Mouse (Mus musculus): ENCODE measurements around the gene Taar8a.
"Not testable (repeated sequence)": the region's sequence is repeated elsewhere in the genome, so short reads cannot be mapped to it uniquely, and the experiment has no call there.

The Taar8a gene

GRCm38 (mm10) chr10:24101812-24102211 is 25.5 kb downstream of the Taar8a start, which contains the start of gene Taar8c:
TSS of gene Taar8c (minus strand) at chr10:24101912.
- not testable (repeated sequence) for H3K27me3 ChIP-seq (ENCODE audit: control insufficient read depth, insufficient read depth, low read length, poor library complexity, severe bottlenecking); DNase-seq (ENCODE audit: low read depth, low spot score); H3K36me3 ChIP-seq (ENCODE audit: control insufficient read depth, insufficient read depth, low read length, poor library complexity, severe bottlenecking)

DNA sequence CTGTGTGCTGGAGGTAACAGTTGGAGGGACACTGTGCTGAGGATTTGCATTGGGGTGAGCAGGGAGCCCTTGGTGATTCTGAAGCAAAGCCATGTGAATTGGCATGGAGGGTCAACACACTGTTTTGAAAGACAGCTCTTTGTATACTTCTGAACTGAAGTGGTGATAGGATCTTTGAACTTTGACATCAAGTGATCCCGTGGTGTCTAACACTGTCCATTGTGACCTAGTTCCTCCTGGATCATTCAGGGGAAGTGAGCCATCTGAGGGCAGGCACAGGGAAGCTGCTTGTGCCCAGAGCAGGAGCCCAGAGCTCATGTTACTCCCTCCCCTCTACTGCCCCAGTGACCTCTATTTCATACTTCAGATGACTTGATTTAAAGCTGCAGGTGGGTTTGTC is 27.0 kb downstream of the Taar8a start:
- not testable (repeated sequence) for H3K36me3 ChIP-seq (ENCODE audit: control insufficient read depth, insufficient read depth, low read length, poor library complexity, severe bottlenecking); DNase-seq (ENCODE audit: low read depth, low spot score); H3K27me3 ChIP-seq (ENCODE audit: control insufficient read depth, insufficient read depth, low read length, poor library complexity, severe bottlenecking)

DNA sequence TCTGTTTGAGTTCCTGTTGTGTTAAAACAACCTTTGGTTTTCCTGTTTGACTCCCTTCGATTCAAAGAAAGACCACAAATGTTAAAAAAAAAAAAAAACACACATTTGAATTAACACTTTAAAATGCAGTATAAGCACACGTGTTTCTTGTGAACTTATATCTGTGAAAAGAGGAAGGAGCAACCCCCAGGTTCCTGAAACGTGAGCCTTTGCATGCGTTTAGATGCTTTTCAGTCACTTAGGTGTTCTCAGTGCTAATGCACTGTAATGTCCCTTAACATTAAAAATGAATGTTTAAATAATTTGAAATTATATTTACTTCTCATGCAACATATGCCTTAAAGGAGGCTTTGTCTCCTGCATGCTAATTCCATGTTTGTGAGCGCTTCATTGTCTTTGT is 31.4 kb downstream of the Taar8a start:
- no peak for DNase-seq (ENCODE audit: low read depth, low spot score)
- H3K27me3 ChIP-seq (ENCODE audit: control insufficient read depth, insufficient read depth, low read length, poor library complexity, severe bottlenecking), result no peaks in the 10 kb centered on the region
- no peaks in the 10 kb centered on the region for H3K36me3 ChIP-seq (ENCODE audit: control insufficient read depth, insufficient read depth, low read length, poor library complexity, severe bottlenecking)

DNA sequence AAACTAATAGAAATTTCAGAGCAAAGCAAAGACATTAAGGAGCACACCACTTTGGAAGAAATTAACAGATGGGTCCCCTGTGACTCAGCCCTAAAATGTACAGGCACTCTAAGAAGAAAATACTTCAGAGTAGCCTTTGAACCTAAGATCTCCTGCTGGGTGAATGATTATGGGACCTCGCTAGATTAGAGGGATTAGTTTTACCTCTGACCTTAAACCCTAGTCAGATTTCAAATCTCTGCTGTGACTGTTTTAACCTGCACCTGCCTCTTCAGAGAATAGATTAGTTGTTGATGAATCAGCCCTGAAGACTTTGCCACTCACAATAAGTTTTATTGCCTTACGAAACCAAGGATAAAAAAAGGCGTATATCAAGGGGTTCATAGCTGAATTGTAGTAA is 31.9 kb downstream of the Taar8a start:
- Histone ChIP-seq H3K27me3 (ENCODE audit: control insufficient read depth, insufficient read depth, low read length, poor library complexity, severe bottlenecking) (no peaks in the 10 kb centered on the region), H3K36me3 (ENCODE audit: control insufficient read depth, insufficient read depth, low read length, poor library complexity, severe bottlenecking) (no peaks in the 10 kb centered on the region)
- DNase-seq (ENCODE audit: low read depth, low spot score), result no peak

DNA sequence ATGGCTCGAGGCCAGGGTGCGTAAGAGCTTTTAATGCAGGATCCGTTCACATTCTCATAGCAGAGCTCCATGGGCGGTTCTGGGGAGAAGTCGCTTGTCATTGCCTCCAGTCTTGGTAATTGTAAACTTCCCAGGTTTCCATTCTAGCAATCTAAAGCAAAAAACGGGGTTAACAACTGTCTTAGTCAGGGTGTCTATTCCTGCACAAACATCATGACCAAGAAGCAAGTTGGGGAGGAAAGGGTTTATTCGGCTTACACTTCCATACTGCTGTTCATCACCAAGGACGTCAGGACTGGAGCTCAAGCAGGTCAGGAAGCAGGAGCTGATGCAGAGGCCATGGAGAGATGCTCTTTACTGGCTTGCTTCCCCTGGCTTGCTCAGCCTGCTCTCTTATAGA is 33.1 kb downstream of the Taar8a start, which contains the start of gene Taar9:
TSS of gene Taar9 (minus strand) at position 101 of the 400 bp plus-strand sequence.
- not testable (repeated sequence) for DNase-seq (ENCODE audit: low read depth, low spot score); H3K36me3 ChIP-seq (ENCODE audit: control insufficient read depth, insufficient read depth, low read length, poor library complexity, severe bottlenecking)

GRCm38 (mm10) chr10:24111116-24111778 is 34.9 kb downstream of the Taar8a start:
- Histone ChIP-seq H3K27me3 (ENCODE audit: control insufficient read depth, insufficient read depth, low read length, poor library complexity, severe bottlenecking) (no peaks in the 10 kb centered on the region), H3K36me3 (ENCODE audit: control insufficient read depth, insufficient read depth, low read length, poor library complexity, severe bottlenecking) (no peaks in the 10 kb centered on the region)
- peak; percentile 61 for DNase-seq (ENCODE audit: low read depth, low spot score)

More for the DNA sequence above, 33.1 kb downstream of the Taar8a start, which contains the start of gene Taar9:
- not testable (repeated sequence) for H3K27me3 ChIP-seq (ENCODE audit: control insufficient read depth, insufficient read depth, low read length, poor library complexity, severe bottlenecking)
